Mouse (Mus musculus) small intestine, adult 2 months (tissue): ENCODE results near the gene AC134908.4. TPM values are rescaled to one million over a fixed set of nuclear protein-coding genes. Genes with fewer than 3 reads are reported as not detected.

Source experiments
- H3K27ac ChIP-seq: fragments of 200-500 bp; 2 replicates; pipeline ENCODE4 v1.5.1; 2012; ENCODE audit warnings: low read depth, low read length, control low read depth, inconsistent platforms; ENCODE audit not compliant: insufficient read depth
- H3K27me3 ChIP-seq: fragments of 200-500 bp; 2 replicates; pipeline ENCODE4 v1.6.1; 2012; ENCODE audit warnings: mild to moderate bottlenecking, moderate library complexity, low read length, inconsistent platforms; ENCODE audit not compliant: control insufficient read depth, insufficient read depth
- H3K36me3 ChIP-seq: fragments of 200-500 bp; 2 replicates; pipeline ENCODE4 v1.6.1; 2012; ENCODE audit warnings: mild to moderate bottlenecking, low read length, control low read depth, inconsistent platforms; ENCODE audit not compliant: control insufficient read depth, insufficient read depth
- H3K4me1 ChIP-seq: fragments of 200-500 bp; 2 replicates; pipeline ENCODE4 v1.6.1; 2012; ENCODE audit warnings: low read length, inconsistent platforms, mixed read lengths; ENCODE audit not compliant: control insufficient read depth, insufficient read depth, insufficient read length
- H3K4me3 ChIP-seq: fragments of 200-500 bp; 2 replicates; pipeline ENCODE4 v1.5.1; 2012; ENCODE audit warnings: low read depth, mild to moderate bottlenecking, control low read depth, inconsistent platforms, low read length, moderate library complexity
- CTCF ChIP-seq: fragments of 200-500 bp; IDR thresholded peaks from 2 replicates; pipeline ENCODE4 v1.5.1; 2012; ENCODE audit warnings: low read depth, mild to moderate bottlenecking, control low read depth, inconsistent platforms, low read length, moderate library complexity, mixed read lengths; ENCODE audit not compliant: insufficient replicate concordance, insufficient read length; ENCODE audit errors: extremely low read depth
- POLR2A ChIP-seq: fragments of 200-500 bp; IDR thresholded peaks from 2 replicates; pipeline ENCODE4 v1.6.1; 2012; ENCODE audit warnings: low read depth, mild to moderate bottlenecking, control low read depth, inconsistent platforms, low read length, moderate library complexity
- WGBS: fragments of 180-500 bp; shearing (Covaris S2); methylation state at CpG from one replicate; pipeline ENCODE4 v1.1.7; 2018; 5-methylcytosine and 5-hydroxymethylcytosine counted together
- polyA plus RNA-seq: library from polyadenylated mRNA; depleted of rRNA; stranded (reverse); fragments of >200 nt; gene quantifications from 2 replicates; pipeline ENCODE4 v1.2.3, GENCODE M21; 2012

Gene AC134908.4
- polyA plus RNA-seq, 1 experiment, result not detected

DNA sequence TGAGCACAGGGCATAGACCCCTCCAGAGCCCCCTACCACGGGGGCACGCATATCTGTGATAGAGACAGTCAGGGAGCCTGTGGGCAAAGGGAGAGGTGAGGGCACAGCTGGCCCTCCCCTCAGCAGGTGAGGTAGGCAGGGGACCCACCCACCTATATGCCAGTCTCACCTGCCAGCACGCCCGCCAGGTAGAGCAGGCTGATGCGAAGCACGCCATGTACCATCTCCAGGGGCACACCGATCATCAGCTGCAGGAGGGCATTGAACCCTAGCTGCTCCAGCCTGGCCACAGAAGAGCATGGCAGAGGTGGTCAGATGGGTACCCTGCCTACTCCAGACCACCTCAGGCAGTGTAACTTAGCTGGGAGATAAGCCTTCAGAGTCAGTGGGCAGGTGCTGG, 39.8 kb upstream of the AC134908.4 start:
- H3K27ac ChIP-seq, result no peak overlapping the region
- no peaks in the 10 kb centered on the region for H3K27me3 ChIP-seq
- TF ChIP-seq CTCF, result no peak
- no peak for TF ChIP-seq POLR2A
- 80% methylated on average over 7 of the region's 7 CpGs for WGBS
- peaks cover 29% of the 10 kb centered on the region for H3K36me3 ChIP-seq
- H3K4me1 ChIP-seq, result peaks cover 52% of the 10 kb centered on the region
- H3K4me3 ChIP-seq, result 0 out of 2 replicates have a peak overlapping the region, but pooled peaks have one; percentile 80

DNA sequence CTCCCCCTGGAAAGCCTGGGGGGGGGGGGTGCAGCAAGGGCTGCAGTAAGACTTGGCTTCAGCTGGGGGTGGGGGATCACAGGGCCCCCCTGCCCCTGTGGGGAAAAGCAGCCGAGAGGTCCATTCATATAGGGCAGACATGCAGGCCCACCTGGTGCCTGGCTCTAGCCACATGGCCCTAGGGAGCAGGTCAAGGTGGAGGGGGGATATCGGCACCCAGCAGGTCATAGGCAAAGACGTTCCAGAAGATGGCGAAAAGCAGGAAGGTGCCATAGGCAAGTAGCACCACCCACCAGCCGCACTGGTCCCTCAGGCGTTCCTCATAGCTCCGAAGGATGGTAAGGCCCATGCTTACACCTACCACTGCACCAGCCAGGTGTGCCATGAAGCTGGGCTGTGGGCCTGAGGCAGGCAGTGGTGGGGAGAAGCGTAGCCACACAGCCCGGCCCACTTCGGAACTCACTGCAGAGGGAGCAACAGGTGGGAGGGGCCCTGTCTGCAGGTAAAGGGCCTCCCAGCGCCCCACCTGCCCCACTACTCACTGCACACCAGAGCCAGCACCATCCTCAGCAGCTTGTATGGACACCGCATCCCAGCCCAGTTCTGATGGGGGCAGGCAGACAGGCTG, 39.2 kb upstream of the AC134908.4 start:
- TF ChIP-seq POLR2A (no peak), CTCF (no peak)
- no peak overlapping the region for H3K27ac ChIP-seq
- peak overlapping the region; percentile 80 for H3K4me3 ChIP-seq
- no peaks in the 10 kb centered on the region for H3K27me3 ChIP-seq
- H3K36me3 ChIP-seq, result peaks cover 25% of the 10 kb centered on the region
- WGBS, result 37% methylated on average over 12 of the region's 12 CpGs
- H3K4me1 ChIP-seq, result peaks cover 52% of the 10 kb centered on the region

DNA sequence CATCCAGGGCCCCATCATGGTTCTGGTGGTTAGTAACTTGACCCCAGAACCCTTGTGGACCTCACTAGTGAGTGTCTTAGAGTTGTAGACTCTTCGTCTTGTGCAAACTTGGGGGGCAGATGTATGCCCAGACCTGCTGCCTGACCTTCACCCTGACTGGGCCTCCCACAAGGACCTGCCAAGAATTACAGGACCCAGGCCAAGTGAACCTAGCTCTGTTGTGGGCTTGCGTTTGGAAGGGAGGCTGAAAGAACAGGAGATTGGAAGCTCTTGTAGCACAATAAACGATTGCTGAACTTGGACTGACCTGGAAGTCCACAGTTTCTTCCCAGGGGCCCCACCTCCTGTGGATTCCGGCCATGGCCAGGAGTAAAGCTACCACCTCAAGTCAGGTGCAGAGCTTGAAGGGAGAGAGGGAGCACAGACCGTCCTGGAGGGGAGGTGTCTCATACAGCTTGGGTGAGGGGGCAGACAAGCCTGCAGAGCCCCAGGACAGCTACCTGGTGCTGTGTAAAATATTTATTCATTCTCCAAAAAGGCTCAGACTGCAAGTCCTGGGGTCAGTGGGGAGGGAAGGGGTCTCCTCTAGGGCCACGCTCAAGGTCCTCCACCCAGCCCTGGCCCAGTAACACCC, 38.6 kb upstream of the AC134908.4 start:
- 11% methylated on average over 6 of the region's 6 CpGs for WGBS
- no peak for TF ChIP-seq POLR2A
- TF ChIP-seq CTCF, result no peak
- Histone ChIP-seq H3K4me3 (peak overlapping the region; percentile 80), H3K27me3 (no peaks in the 10 kb centered on the region), H3K27ac (peak overlapping the region; percentile 99), H3K4me1 (peaks cover 49% of the 10 kb centered on the region), H3K36me3 (peaks cover 21% of the 10 kb centered on the region)

DNA sequence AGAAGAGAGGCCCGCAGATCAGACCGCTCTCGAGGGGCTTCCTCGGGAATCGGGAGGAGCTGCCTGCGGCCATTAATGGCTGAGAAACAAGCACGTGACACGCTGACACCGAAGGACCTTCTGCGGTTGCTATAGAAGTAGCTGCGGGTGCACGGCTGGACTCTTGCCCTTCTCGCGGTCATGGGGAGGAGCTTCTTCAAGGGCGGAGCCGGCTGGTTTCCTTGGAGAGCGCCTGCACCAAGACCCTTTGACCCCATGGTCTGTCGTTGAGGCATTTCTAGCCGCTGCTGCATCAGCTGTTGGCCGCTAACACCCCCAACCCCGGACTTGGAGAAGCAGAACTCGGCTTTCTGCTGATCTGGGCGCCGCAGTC, 37.8 kb upstream of the AC134908.4 start, which contains the start of gene Stub1:
Stub1 (minus strand) TSS at position 114 of the 373 bp plus-strand sequence.
- peaks cover 15% of the 10 kb centered on the region for H3K36me3 ChIP-seq
- H3K27ac ChIP-seq, result peak within 1 kb of the TSS; percentile 99
- 1% methylated on average over 24 of the region's 24 CpGs for WGBS
- TF ChIP-seq POLR2A (peak; percentile 9; the same call in 1 of the 2 replicates), CTCF (no peak)
- no peaks in the 10 kb centered on the region for H3K27me3 ChIP-seq
- peaks cover 52% of the 10 kb centered on the region for H3K4me1 ChIP-seq
- H3K4me3 ChIP-seq, result peak within 1 kb of the TSS; percentile 83

DNA sequence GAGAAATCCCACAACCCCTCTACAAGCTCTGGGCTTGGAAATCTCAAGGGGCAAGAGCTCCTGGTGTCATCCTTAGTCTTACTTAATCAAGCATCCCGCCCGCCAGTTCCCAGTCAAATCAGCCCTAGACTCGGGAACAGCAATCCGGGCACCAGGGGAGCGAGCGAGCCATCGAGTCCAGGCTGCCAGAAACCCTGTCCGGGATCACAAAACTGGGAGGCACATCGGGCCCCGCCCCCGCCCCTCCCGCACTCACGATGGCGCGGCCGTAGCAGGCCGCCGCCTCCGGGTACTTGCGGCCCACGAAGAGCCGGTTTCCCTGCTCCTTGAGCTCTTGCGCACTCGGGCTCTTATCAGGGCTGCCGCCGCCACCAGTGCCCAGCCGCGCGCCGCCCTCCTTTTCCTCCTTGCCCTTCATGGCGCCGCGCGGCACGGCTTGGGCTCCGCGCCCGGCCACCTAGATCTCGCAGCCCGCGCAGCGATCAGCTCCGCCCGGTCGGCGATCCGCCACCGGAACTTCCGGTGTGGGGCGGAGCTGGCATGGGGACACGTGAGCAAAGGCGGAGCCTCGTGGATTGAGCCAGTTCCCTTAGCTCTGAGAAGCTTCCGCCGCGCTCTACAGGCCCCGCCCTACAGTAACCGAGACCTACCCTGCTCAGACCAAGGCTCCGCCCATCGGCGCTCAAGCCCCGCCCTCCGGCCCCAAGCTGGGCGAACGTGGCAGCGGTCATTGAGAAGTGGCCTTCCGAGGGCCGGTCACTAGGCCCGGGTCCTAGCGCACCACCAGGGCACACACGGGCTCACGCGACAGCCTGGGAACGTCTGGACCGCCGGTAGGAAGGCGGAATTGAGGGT, 37.2 kb upstream of the AC134908.4 start:
- Histone ChIP-seq H3K4me3 (peak overlapping the region; percentile 83), H3K27ac (peak overlapping the region; percentile 99), H3K36me3 (peaks cover 13% of the 10 kb centered on the region), H3K4me1 (peaks cover 54% of the 10 kb centered on the region), H3K27me3 (no peaks in the 10 kb centered on the region)
- WGBS, result under 1% methylated on average over 77 of the region's 77 CpGs
- TF ChIP-seq CTCF (no peak), POLR2A (peak; percentile 63)

DNA sequence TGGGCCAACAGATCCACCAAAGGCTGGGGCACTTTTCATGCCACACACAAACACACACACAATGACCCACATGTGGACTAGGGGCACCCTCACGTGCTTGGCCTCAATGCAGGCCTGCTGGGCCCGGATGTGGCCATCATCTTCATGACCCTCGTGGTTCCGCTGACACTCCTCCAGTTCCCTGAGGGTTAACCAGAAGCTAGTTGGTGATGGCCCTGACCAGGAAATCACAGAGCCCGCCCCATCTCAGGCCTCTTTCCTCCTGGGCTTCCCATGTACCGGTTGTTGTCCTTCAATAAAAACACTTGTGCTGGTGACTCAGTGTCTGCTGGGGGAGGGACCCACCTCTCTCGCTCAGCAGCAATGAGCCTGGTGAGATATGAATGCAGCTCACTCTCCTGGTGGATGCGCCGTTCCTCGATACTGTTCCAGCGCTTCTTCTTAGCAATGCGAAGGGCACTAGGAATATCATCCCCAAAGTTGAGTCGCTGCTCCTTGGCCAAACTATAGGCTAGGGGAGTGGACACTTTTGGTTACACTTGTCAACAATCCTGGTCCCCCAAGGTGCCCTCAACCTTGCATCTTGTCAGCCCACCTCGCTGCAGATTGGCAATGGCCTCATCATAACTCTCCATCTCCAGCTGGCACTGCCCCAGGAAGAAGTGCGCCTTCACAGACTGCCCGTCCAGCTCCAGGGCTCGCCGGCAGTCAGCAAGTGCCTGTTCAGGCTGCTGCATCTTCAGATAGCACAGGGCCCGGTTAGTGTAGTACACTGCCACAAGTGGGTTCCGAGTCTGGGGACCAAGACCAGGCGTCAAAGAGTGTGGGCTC, 36.2 kb upstream of the AC134908.4 start:
- Histone ChIP-seq H3K36me3 (peaks cover 15% of the 10 kb centered on the region), H3K4me1 (peaks cover 50% of the 10 kb centered on the region), H3K27ac (peak overlapping the region; percentile 73), H3K27me3 (no peaks in the 10 kb centered on the region), H3K4me3 (peak overlapping the region; percentile 83)
- WGBS, result 22% methylated on average over 21 of the region's 21 CpGs
- TF ChIP-seq POLR2A (no peak), CTCF (no peak)
